Mouse (Mus musculus) gastrocnemius, postnatal 14 days (tissue): ENCODE measurements around the gene Trim2. TPM values are rescaled to one million over a fixed set of nuclear protein-coding genes. Genes with fewer than 3 reads are reported as not detected.

Experiments
- DNase-seq: peaks from one replicate; pipeline ENCODE4 v3.0.0; 2021; ENCODE audit warnings: mixed read lengths
- intact Hi-C: fragments of 180-260 bp; cut with DNase I; formaldehyde crosslinking; loops from one replicate; pipeline ENCODE4 v1.15.1; 2025; ENCODE audit warnings: low total_unique reads
- total RNA-seq, 2 experiments: library from RNA; stranded (reverse); gene quantifications; 2 replicates each; pipeline ENCODE4 v1.2.3; 2021

Trim2 gene
- total RNA-seq, 2 experiments from 2014 or later, result 4.9 to 5.4 TPM

- no peak for DNase-seq
- intact Hi-C loops, result no loop called here
Observed at GRCm38 (mm10) chr3:84294734-84295133, 11.9 kb downstream of the Trim2 start.

GRCm38 (mm10) chr3:84293666-84294595, 12.7 kb downstream of the Trim2 start:
- intact Hi-C loops, result no loop called here

DNA sequence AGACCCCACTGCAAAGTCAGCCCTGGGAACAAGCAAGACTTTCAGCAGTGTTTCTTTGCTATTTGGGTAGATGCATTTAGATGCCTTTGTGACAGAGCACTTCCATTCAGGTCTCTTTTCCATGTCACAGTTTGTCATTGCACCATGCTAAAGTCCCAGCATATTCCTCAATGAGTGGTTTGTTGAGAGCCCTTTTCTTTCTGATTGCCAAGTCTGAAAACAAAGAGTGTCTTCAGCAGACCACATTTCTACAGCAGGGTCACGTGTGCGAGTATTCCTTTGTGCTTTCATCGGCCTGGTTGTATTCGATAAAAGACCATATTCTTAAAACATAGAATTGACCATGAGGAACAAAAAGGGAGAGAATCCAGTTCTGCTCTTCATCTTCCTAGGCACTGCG, 14.4 kb downstream of the Trim2 start:
- no peak for DNase-seq
- intact Hi-C loops, result no loop called here

More at GRCm38 (mm10) chr3:84293666-84294595, 12.7 kb downstream of the Trim2 start:
- no peak for DNase-seq

DNA sequence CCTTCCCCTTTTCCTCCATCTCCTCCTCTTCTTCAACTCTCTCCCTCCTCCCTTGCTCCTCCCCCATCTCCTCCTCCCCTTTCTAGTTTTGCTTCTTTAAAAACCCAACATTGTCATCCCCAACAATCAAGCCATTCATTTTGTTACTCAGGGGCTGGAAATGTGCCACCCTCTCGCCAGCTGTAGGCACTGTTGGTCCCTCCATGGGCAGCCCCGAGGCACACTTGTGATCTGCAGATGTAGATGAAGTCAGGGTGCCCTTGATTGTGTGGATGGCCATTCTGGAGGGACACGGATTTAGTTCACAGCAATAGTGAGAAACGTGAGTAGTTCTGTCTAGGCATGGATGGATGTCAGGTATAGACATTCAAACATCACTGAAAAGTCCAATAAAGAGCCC, 17.7 kb downstream of the Trim2 start:
- intact Hi-C loops, result no loop called here
- DNase-seq, result no peak

- intact Hi-C loops, result no loop called here
- DNase-seq, result no peak
Observed at GRCm38 (mm10) chr3:84287256-84287655, 19.4 kb downstream of the Trim2 start.

DNA sequence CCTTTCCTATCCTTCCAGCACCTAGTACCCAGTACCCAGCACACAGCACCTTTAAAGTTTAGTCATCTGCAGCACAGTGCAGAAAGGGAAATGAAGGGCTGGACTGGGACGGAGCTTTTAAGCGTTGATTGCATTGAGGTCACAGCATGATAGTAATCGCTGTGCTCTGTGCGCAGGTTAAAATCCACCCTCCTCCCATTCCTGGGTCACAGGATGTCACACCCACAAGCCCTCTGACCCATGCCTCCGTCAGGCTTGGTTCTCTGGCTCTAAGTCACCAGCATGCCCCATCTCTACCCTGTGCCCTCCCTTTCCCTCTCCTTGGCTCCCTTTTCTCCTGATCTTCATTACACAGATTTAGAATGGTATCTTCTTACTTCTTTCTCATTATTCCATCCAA, 20.4 kb downstream of the Trim2 start:
- DNase-seq, result no peak
- intact Hi-C loops, result no loop called here

- DNase-seq, result no peak
- intact Hi-C loops, result no loop called here
Observed at GRCm38 (mm10) chr3:84284796-84285195, 21.9 kb downstream of the Trim2 start.

DNA sequence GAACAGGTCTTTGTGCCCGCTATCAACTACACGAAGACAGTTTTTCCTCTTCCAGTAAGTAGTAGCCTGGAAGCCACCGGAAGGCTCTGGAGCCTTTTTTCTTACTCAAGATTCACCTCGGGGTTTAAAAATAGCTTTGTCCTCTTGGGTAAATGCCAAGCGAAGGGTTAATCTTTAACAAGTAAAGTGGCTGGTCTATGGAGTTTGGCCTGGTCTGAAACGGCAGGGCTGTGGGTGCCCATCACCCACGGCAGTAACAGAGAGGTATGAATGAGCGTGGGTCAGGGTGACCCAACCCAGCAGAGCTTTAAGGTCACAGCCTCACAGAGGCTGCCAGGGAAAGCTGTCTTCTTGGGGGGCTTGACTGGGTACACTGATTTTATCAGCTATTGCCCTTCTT, 23.2 kb downstream of the Trim2 start:
- intact Hi-C loops, result no loop called here
- no peak for DNase-seq

DNA sequence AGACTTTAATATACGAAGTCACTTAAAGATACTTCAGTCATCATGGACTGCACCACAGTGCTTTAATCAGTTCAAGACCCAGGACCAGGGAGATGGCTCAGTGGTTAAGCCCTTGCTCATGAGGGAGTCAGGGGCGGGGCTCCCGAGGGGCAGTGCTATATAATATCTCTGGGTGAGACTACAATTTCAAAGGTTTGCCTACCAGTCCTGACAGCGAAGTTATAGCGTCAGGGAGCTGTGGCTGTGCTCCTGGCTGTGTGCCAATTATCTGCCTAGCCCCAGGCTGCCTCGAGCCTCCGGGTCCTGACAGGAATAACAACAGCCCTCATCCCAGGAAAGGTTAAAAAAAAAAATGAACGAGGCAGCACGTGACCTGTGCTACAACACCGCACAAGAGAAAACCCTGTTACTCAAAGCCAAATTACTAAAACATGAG, 24.7 kb downstream of the Trim2 start:
- intact Hi-C loops, result no loop called here
- DNase-seq, result no peak

DNA sequence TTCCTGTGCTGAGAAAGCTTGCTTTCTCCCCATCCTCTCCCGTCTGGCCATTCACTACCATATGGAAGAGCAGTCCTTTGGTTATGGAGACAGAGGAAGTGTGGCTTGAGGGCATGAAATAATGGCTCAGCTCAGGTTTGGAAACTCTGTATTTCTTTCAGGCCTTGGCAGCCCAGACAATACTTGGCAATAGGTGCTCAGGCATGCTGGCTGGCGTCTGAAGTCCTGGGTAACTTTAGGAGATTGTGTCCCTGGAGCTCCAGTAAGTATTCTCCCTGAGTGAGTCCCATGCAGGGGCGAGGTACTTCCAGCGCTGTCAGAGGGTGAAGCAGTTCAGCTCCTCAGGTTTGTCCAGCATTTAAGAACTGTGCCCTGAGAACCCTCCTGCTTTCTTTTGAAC, 27.9 kb downstream of the Trim2 start:
- DNase-seq, result no peak
- intact Hi-C loops, result no loop called here

GRCm38 (mm10) chr3:84275124-84275523, 31.6 kb downstream of the Trim2 start:
- no peak for DNase-seq
- intact Hi-C loops, result no loop called here

DNA sequence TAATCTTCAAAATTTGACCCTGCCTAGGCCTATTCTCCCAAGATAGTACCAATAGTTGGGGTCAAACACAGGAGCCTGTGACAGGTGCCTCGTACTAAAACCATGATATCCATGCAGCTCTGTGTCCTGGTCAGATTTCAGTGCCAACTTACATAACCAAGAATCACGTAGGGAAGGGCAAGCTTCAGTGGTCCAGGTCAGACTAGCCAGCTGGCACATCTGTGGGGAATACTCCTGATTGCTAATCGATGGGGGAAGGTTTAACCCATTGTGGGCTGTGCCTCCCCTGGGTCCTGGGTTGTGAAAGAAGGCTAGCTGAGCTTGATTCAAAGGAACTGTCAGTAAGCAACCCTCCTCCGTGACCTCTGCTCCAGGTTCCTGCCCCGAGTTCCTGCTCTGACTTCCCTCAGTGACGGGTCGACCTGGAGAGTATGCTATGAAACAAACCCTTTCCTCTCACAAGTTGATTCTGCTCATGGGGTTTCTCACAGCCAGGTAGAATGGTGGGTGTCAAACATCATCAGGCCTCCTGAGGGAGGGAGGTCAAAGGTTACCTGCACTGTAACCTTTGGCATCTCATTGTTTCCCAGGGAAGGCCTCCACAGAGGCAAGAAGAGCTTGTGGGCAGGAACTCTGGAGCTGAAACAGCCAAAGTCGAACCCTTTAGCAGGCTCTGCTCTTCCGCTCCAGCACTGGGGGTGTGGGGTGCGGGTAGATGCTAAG, 34.2 kb downstream of the Trim2 start:
- intact Hi-C loops, result no loop called here
- no peak for DNase-seq

DNA sequence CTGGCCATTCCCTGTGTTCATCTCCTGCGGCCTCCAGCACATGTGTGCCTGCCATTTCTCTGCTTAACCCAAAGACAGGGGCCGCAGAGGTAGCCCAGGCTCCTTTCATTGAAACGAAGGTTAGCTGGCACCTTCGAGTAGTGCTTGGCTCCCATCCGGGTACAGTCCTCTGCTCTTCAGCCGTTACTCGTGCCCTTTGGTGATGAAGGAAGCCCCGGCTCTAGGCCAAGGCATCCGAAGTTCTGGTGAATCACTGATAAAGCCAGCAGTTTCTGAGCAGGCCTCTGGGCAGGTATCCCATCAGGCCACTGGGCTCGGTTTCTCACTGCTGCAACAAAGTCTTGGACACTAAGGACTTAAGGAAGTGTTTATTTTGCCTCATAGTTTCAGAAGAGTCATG, 34.9 kb downstream of the Trim2 start:
- intact Hi-C loops, result no loop called here
- DNase-seq, result no peak

GRCm38 (mm10) chr3:84271058-84271457, 35.6 kb downstream of the Trim2 start:
- no peak for DNase-seq
- intact Hi-C loops, result no loop called here

GRCm38 (mm10) chr3:84270624-84270995, 36.1 kb downstream of the Trim2 start:
- no peak for DNase-seq
- intact Hi-C loops, result no loop called here

DNA sequence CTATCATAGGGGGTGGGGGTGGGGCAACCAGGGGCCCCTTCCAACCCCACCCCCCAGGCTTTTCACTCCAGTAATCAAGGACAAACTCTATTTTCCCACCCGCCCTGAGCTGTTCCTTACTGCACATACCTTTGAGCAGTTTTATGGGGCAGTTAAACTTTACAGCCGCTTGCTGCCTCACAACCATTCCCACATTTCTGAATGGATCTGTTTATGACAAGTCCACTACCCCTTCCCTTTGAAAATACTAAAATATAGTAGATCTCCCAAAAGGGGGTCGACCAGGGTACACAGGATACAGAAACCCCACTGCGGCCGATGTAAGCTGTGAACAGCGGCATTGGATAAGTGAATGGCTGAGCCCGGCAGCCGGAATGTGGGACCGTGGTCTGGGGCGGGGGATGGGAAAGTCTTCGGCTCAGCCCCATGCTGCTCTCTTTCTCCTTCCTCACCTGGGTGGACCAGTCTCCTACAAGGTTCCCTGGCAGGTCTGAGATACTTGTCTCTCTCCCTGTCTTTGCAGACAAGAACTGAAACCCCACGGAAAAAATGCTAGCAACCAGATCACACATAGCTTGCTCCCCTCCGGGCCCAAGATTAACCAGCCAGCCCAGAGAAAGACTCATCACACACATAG, 36.6 kb downstream of the Trim2 start:
- DNase-seq, result no peak
- intact Hi-C loops, result no loop called here

DNA sequence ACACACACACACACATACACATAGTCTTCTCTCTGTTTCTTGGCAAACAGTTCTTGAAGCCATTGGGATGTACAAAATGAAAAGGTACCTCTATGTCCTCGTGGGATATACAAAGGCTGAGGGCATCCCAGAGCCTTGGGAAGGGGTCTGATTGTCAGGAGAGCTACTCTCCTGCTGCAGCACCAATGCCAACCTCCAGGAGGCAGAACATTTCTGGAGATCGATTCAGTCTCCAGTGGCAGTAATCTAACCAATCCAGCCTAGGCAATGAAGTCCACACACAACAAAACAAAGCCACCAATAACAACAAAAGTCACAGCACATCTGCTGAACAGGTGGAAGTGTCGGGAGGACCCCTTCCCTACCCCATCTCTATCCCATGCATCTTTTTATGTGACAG, 38.2 kb downstream of the Trim2 start:
- intact Hi-C loops, result no loop called here

DNA sequence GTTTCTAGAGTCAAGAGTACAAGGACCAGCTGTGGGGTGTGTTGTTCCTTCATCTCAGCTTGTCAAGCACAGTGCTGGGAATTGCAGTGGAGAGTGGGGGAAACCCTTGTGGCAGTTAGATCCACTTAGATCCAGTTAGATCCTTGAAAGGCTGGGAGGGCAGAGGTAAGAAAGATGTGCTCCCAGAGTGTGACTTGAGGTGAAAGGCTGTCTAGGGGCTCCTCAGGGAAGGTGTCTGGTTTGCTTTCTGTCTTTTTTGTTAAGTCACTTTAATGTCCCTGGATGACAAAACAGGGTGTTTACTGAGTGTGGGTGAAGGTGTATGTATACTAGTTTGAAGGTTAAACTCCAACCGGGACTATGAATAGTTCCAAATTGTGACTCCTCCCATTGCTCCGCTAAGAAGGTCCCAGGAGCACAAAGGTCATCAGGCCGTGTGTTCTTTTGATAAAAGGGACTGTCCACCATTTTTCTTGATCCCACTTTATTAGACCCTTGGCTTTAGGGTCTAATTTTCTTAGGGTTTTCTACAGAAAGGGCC, 40.2 kb downstream of the Trim2 start:
- intact Hi-C loops, result no loop called here

More for the DNA sequence above, 38.2 kb downstream of the Trim2 start:
- no peak for DNase-seq

DNA sequence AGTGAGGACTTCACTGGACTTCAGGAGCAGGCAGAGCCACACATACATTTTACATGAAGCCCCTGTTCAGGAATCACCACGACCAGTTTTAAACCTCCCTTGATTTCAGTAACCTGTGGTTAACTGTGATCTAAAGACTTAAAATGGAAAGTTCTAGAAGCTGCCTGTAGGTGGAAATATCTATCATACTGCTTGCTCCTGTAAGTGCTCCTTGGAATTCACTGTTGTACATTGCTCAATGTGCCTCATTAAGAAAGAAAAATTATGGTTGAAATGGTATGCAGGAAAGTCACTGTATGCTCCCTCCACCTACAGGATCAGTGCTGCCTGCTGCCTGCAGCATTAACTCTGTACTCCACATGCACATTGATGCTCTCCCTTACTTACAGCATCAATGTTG, 41.6 kb downstream of the Trim2 start:
- intact Hi-C loops, result no loop called here
- no peak for DNase-seq

More for the DNA sequence above, 40.2 kb downstream of the Trim2 start:
- no peak for DNase-seq

GRCm38 (mm10) chr3:84264395-84264794, 42.3 kb downstream of the Trim2 start:
- DNase-seq, result no peak
- intact Hi-C loops, result no loop called here
